Mouse (Mus musculus): Measurements from ENCODE around the gene 1810065E05Rik.

The 1810065E05Rik gene

GRCm38 (mm10) chr11:58420815-58421214 lies at the start of gene 1810065E05Rik:
Gene 1810065E05Rik, plus strand, starts transcription at chr11:58421111.
- no peak for DNase-seq

- no peak for DNase-seq
These were observed 43.6 kb upstream of the 1810065E05Rik start for GRCm38 (mm10) chr11:58377273-58377672.

- DNase-seq, result no peak
These were observed 43.2 kb upstream of the 1810065E05Rik start for GRCm38 (mm10) chr11:58377686-58378085.

DNA sequence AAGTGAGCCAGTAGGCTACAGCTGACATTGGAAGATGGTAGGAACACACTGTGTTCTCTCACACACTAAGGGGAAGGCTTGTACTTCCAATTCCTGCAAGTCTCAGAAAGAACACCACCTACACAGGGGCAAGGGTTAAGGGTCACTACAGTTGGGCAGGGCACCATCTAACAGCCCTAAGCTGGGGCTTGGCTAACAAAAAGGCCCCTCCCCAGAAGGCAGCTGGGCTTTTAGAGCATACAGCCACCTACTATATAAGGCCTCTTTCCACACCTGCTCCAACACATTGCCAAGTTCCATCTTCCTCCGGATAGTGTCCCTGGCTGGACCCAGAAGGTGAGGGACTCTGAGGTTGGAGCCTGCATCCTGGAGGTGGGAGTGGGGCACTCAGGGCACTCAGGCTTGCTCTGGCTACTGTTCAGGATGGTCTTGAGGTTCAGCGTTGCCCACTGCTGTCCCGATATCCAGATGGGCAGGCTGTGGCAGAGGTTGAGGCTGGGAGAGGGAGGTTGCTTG lies 42.1 kb upstream of the 1810065E05Rik start, which contains the start of gene Lypd8:
TSS of gene Lypd8 (plus strand) at position 281 of the 516 bp plus-strand sequence.
- DNase-seq, result no peak

- no peak for DNase-seq
These were observed 41.4 kb upstream of the 1810065E05Rik start for GRCm38 (mm10) chr11:58379516-58379915.

DNA sequence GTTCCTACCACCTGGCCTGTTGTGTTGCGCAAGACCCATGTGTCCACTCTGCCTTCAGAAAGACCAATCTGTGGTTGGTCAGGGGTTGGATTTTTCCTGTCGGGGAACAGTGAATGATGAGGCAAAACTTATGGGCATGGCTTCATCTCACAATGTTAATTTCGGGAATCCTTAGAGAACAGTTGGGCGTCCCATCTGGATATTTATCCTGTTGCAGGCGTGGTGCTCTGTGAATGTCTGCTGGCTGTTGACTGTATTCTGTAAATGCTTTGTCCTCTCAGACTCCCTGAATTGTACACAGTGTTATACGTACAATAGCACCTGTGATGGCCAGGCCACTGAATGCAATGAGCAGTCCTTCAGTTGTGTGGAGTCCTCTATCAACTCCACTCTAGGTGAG lies 38.4 kb upstream of the 1810065E05Rik start:
- no peak for DNase-seq

DNA sequence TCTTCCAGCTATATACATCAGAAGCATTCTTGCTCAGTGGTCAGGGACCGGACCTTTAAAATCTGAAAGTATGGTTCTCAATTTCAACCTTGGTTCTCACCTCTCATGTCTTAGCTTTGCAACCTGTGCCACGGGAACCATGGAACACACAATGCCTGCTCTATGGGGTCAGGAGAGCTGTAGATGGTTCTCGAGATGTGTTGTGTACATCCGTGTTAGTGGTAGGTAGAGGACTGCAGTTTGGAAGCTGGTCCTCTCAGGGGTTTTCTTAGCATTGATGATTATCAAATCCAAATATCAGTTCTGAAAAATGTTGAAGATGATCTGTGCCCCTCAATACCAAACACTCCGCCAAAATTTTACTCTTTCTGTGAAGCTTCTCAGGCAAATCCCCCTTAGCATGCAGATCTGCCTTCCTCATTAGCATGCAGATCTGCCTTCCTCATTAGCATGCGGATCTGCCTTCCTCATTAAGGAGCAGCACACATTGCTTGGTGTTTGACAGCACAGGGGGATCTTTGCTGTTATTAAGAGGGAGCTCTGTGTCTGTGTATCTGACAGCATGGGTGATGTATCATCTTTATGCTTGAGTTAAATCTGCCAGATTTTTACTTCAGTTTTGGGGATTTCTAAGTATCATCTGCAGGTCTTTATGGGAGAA lies 20.8 kb upstream of the 1810065E05Rik start:
- no peak for DNase-seq

DNA sequence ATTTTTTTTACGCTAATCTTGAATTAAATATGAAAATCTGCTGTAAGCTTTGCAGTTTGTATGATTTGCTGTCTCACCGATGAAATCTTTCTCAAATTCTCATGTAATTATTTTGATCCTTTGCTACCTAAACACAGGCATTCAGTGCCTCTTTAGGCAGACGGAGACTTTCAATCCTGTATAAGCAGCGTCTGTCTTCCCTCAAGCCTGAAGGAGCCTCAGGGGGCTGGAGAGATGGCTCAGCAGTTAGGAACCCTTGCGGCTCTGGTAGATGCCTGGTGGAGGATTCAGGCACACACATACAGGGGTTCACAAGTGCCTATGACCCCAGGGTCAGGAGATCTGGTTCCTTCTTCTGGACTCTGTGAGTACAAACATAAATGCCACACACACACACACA lies 20.3 kb upstream of the 1810065E05Rik start:
- no peak for DNase-seq

DNA sequence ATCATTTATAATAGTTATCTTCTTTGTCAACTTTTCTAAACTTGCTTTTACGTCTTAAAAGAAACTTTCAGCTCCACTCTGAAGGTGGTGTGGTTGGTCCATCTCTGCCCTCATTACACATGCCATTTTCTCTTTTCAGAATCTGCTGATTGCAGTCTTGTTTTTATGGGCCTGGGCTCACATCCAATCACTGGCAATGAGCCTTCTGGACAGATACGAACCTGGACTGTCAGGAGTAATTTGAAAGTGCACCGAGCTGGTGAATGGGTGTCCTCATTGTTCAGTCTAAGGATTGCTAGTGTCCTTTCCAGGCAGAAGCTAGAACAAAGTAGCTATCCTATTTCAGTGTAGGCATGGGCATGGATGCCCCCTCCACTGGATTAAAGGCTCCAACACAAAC lies 12.8 kb upstream of the 1810065E05Rik start:
- no peak for DNase-seq

DNA sequence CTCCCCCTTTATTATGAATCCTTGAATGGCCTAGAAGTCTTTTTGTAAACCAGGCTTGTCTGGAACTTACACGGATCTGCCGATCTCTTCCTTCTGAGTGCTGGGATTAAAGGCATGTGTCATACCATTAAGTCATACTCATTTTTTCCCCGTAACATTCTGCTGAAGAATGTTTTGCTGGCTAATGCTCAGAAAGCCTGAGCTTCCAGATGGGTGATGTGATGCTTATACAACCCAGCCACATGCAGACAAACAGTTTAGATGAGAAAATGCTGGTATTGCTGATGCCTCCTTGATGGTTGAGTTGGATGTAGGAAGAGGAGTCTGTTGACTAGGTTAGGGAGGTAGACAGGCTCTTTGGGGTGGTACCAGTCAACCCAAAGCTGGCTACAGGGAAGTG lies 2.6 kb upstream of the 1810065E05Rik start:
- DNase-seq, result no peak

- no peak for DNase-seq
These were observed 11.3 kb downstream of the 1810065E05Rik start, which contains the start of gene Gm12253 for GRCm38 (mm10) chr11:58432259-58432658. Gene Gm12253, plus strand, starts transcription at chr11:58432559.

DNA sequence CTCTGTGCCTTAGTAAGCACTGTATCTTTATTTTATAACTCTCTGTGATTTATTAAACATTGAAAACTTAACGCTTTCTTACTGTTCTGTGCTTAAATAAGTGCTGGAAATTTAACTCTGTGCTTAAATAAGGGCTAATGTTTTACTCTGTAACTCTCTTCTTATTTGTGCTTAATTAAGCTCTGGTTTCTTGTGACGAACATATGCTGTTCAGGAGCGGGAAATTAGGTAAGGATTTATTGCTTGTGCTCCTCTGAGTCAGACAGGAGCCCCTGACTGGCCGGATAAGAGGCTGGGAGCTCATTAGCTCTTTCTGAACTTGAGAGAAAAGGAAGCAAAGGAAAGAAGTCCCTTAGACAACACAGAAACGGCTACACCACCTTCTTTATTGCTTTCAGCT lies 17.0 kb downstream of the 1810065E05Rik start:
- no peak for DNase-seq

DNA sequence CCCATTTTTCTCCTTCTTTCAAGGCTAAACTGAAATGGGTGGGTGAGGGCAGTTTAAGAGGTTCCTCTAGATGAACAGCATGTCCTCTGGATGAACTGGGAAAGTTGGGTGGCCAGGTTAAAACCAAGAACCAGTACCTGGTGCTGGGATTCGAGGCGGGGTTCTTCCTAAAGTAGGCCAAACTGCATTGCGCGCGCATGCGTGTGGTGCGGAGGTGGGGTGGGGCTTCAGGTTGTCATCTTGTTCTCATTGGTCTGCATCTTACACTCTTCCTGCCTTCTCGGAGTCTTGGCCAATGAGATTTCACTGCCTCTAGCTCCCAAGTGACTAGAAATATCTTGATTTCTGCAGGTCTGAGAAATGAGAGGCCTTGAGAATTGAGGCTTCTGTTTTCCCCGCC lies 31.8 kb downstream of the 1810065E05Rik start, which contains the start of gene Lypd9:
TSS of gene Lypd9 (minus strand) at position 165 of the 400 bp plus-strand sequence.
- DNase-seq, result no peak

- no peak for DNase-seq
These were observed 32.7 kb downstream of the 1810065E05Rik start for GRCm38 (mm10) chr11:58453592-58453991.

DNA sequence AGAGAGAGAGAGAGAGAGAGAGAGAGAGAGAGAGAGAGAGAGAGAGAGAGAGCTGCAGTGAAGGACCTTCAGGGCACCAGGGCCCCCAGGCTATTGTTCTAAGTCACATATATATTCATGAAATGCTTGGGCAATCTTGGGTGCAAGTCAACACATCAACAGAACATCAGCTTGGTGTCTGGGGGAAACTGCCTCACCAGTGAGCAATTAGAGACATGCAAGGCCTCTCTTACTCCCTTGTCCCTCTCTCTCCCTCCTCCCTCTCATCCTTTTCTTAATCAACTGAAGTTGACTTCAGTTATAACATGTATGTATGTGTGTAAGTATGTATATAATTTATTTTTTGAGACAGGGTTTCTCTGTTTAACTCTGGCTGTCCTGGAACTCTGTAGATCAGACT lies 41.3 kb downstream of the 1810065E05Rik start, which contains the start of gene Olfr30:
TSS of gene Olfr30 (minus strand) at position 101 of the 400 bp plus-strand sequence.
- DNase-seq, result no peak
